Mouse (Mus musculus): Measurements from ENCODE around the gene Gm5129.

The Gm5129 gene

DNA sequence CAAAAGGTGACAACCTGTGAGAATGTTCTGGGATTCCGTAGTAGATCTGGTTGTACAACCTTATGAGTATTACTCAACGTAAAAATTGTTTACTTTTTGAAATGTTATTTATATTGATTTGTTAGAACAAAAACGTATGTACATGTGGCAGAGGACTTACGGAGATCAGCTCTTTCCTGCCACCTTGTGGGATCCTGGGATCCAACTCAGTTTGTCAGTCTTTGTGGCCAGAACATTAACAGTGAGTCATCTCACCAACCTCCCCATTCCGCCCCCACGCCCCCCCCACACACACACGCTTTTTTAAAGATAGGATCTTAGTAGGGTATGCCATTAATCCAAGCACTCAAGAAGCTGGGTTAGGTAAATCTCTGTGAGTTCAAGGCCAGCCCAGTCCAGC is 47.4 kb downstream of the Gm5129 start:
- Histone ChIP-seq H3K36me3 (ENCODE audit: control insufficient read depth, insufficient read depth, low read length, poor library complexity, severe bottlenecking) (no peaks in the 10 kb centered on the region), H3K27me3 (ENCODE audit: control insufficient read depth, insufficient read depth, low read length, poor library complexity, severe bottlenecking) (no peaks in the 10 kb centered on the region)
- no peak for DNase-seq (ENCODE audit: low read depth, low spot score)

GRCm38 (mm10) chr5:29687671-29688070 is 48.1 kb downstream of the Gm5129 start:
- Histone ChIP-seq H3K27me3 (ENCODE audit: control insufficient read depth, insufficient read depth, low read length, poor library complexity, severe bottlenecking) (no peaks in the 10 kb centered on the region), H3K36me3 (ENCODE audit: control insufficient read depth, insufficient read depth, low read length, poor library complexity, severe bottlenecking) (no peaks in the 10 kb centered on the region)
- peak; percentile 49 for DNase-seq (ENCODE audit: low read depth, low spot score)
